Mouse (Mus musculus) MEL (cell line): ENCODE measurements around the gene Mtss1l. TPM values are rescaled to one million over a fixed set of nuclear protein-coding genes. Genes with fewer than 3 reads are reported as not detected.

Experiments
- DNase-seq: peaks from one replicate; pipeline ENCODE4 v3.0.0; 2011; ENCODE audit warnings: low read depth, low spot score
- H3K27ac ChIP-seq: 2 replicates; pipeline ENCODE4 v1.5.1; 2012; ENCODE audit warnings: low read depth, mild to moderate bottlenecking, control low read depth, low read length, moderate library complexity; ENCODE audit not compliant: control insufficient read depth
- H3K27me3 ChIP-seq, 2 experiments: fragments of 150-350 bp in 1 of 2; sonication (generic) in 1 of 2; 2 replicates each; pipeline ENCODE4 v1.6.1; 2012; ENCODE audit warnings: low read length in 2 of 2, mild to moderate bottlenecking in 2 of 2, improper control_type of control experiment in 1 of 2, moderate library complexity in 1 of 2; ENCODE audit not compliant: insufficient read depth in 2 of 2, control insufficient read depth in 1 of 2
- H3K36me3 ChIP-seq, 2 experiments: 2 replicates each; pipeline ENCODE4 v1.6.1; 2012 to 2014; ENCODE audit warnings: low read length in 2 of 2, improper control_type of control experiment in 1 of 2, inconsistent platforms in 1 of 2, mild to moderate bottlenecking in 1 of 2; ENCODE audit not compliant: insufficient read depth in 2 of 2, control insufficient read depth in 1 of 2
- H3K4me1 ChIP-seq, 2 experiments: fragments of 150-350 bp in 1 of 2; sonication (generic) in 1 of 2; 2 replicates each; pipeline ENCODE4 v1.6.1; 2012; ENCODE audit warnings: low read length in 2 of 2, improper control_type of control experiment in 1 of 2, mild to moderate bottlenecking in 1 of 2; ENCODE audit not compliant: insufficient read depth in 2 of 2, control insufficient read depth in 1 of 2
- H3K4me3 ChIP-seq, 2 experiments: fragments of 150-350 bp in 1 of 2; sonication (generic) in 1 of 2; 2 replicates each; pipeline ENCODE4 v1.5.1; 2012; ENCODE audit warnings: low read depth in 2 of 2, low read length in 2 of 2, mild to moderate bottlenecking in 2 of 2, moderate library complexity in 2 of 2, control low read depth in 1 of 2, improper control_type of control experiment in 1 of 2; ENCODE audit not compliant: control insufficient read depth in 1 of 2, insufficient read depth in 1 of 2
- H3K79me2 ChIP-seq: 2 replicates; pipeline ENCODE4 v1.6.1; 2012; ENCODE audit warnings: mild to moderate bottlenecking, low read length, moderate library complexity; ENCODE audit not compliant: control insufficient read depth, poor library complexity, insufficient read depth
- H3K9ac ChIP-seq: 2 replicates; pipeline ENCODE4 v1.6.1; 2012; ENCODE audit warnings: low read depth, mild to moderate bottlenecking, control low read depth, low read length, moderate library complexity; ENCODE audit not compliant: control insufficient read depth, poor library complexity, severe bottlenecking
- H3K9me3 ChIP-seq: fragments of 150-350 bp; sonication (generic); replicated peaks from 2 replicates; pipeline ENCODE4 v1.6.1; 2012; ENCODE audit warnings: mild to moderate bottlenecking, low read length, improper control_type of control experiment, moderate library complexity; ENCODE audit not compliant: insufficient read depth
- CHD1 ChIP-seq: IDR thresholded peaks from 2 replicates; pipeline ENCODE4 v1.6.1; 2012; ENCODE audit warnings: low read depth, mild to moderate bottlenecking, inconsistent platforms, low read length, improper control_type of control experiment
- ELF1 ChIP-seq: IDR thresholded peaks from 2 replicates; pipeline ENCODE4 v1.6.1; 2014; ENCODE audit warnings: low read depth, mild to moderate bottlenecking, inconsistent platforms, low read length, improper control_type of control experiment, moderate library complexity
- HCFC1 ChIP-seq: IDR thresholded peaks from 2 replicates; pipeline ENCODE4 v1.6.1; 2012; ENCODE audit warnings: low read depth, mild to moderate bottlenecking, inconsistent platforms, low read length, improper control_type of control experiment, moderate library complexity
- KAT2A ChIP-seq: conservative IDR thresholded peaks from 2 replicates; pipeline ENCODE4 v1.6.1; 2012; ENCODE audit warnings: low read depth, low read length, improper control_type of control experiment, inconsistent platforms
- MAFK ChIP-seq: IDR thresholded peaks from 2 replicates; pipeline ENCODE4 v1.6.1; 2011; ENCODE audit warnings: low read depth, mild to moderate bottlenecking, low read length, improper control_type of control experiment, borderline replicate concordance
- NRF1 ChIP-seq: IDR thresholded peaks from 2 replicates; pipeline ENCODE4 v1.6.1; 2014; ENCODE audit warnings: low read depth, mild to moderate bottlenecking, inconsistent platforms, low read length, improper control_type of control experiment, moderate library complexity; ENCODE audit not compliant: poor library complexity, insufficient read depth, severe bottlenecking
- POLR2AphosphoS2 ChIP-seq: IDR thresholded peaks from 2 replicates; pipeline ENCODE4 v1.6.1; 2011; ENCODE audit warnings: low read length, improper control_type of control experiment
- TAL1 ChIP-seq: IDR thresholded peaks from 2 replicates; pipeline ENCODE4 v1.6.1; 2012; ENCODE audit warnings: mild to moderate bottlenecking, inconsistent platforms, low read length, moderate library complexity, mixed read lengths
- TBP ChIP-seq: IDR thresholded peaks from 2 replicates; pipeline ENCODE4 v1.8.0; 2011; ENCODE audit warnings: low read depth, low read length, improper control_type of control experiment
- USF1 ChIP-seq: IDR thresholded peaks from 2 replicates; pipeline ENCODE4 v1.6.1; 2014; ENCODE audit warnings: low read depth, mild to moderate bottlenecking, inconsistent platforms, low read length, improper control_type of control experiment, moderate library complexity
- USF2 ChIP-seq, 2 experiments: IDR thresholded peaks; 2 replicates each; pipeline ENCODE4 v1.6.1; 2011 to 2012; ENCODE audit warnings: improper control_type of control experiment in 2 of 2, low read length in 2 of 2, borderline replicate concordance in 1 of 2, inconsistent platforms in 1 of 2, low read depth in 1 of 2, mild to moderate bottlenecking in 1 of 2; ENCODE audit not compliant: insufficient read depth in 1 of 2
- ZC3H11A ChIP-seq: IDR thresholded peaks from 2 replicates; pipeline ENCODE4 v1.6.1; 2012; ENCODE audit warnings: low read depth, mild to moderate bottlenecking, inconsistent platforms, low read length, improper control_type of control experiment
- polyA plus RNA-seq, 2 experiments: library from polyadenylated mRNA; stranded (reverse) in 1 of 2; unstranded in 1 of 2; fragments of >175 nt in 1 of 2; fragments of >200 nt in 1 of 2; gene quantifications; 2 replicates each; pipeline versions ENCODE4 v1.2.1 to v1.2.4; 2012; ENCODE audit warnings: low replicate concordance in 2 of 2, low read depth in 1 of 2; ENCODE audit not compliant: insufficient read length in 2 of 2, insufficient read depth in 1 of 2, missing spikeins in 1 of 2
- total RNA-seq: library from RNA; depleted of rRNA; stranded (reverse); fragments of 300-350 nt; gene quantifications from 2 replicates; pipeline ENCODE4 v1.2.3, GENCODE M21; 2012; rRNA removed

Gene Mtss1l
- total RNA-seq (0.62 and 1.2 TPM in 2 replicates), polyA plus RNA-seq (1 to 10 TPM in 1 of 2 experiments, not detected in 1; 4.3 TPM)

DNA sequence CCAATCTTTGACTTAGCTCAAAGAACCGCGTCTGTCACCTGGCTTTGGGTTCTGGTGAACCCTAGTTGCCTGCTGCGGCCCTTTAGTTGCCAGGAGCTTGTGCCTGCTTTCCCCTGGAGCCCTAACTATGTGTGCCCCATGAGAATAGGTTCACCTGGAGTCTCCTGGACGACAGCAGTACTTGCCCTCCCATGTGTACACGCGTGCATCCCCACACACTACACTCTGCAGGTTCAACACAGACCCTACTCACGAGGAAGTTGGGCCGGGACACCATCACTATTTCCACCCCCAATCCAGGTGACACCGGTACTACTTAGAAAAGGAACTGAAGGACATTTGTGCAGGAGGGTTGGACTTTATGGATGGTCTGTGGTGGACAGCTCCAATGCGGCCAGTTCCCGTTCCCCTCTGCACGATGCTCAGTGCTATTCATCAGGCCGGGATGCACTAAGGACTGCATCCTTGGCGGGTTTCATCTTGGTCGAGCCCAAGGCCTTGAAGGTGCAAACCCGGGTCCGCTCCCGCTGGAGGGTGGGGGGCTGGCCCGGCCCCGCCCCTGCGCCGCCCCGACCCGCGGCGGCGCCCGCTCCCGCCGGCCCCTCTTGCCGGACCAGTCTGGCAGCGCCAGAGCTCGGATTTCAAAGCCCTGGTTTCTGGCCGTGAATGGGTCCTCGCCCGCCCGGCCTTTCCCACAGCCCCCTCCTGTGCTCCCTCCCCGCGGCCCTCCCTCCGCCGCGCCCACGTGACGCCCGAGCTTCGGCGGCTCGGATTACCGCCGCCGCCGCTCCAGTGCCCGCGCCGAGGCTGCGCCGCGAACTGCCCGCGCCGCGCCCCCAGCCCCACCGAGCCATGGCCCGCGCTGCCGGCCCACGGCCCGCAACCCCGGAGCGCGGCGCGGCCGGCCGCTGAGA lies at the start of gene Mtss1l:
Mtss1l (plus strand) TSS at position 792 of the 914 bp plus-strand sequence.
- Histone ChIP-seq H3K4me1 (peaks cover 0 to 5% of the 10 kb centered on the region in 2 experiments; a peak in 1 of 4 replicates), H3K27ac (no peak within 1 kb of the TSS), H3K79me2 (peaks cover 2% of the 10 kb centered on the region; the same call in 1 of the 2 replicates), H3K9ac (peak within 1 kb of the TSS; percentile 79), H3K9me3 (no peaks in the 10 kb centered on the region), H3K4me3 (peak within 1 kb of the TSS; percentile 70 to 95), H3K27me3 (no peaks in the 10 kb centered on the region), H3K36me3 (no peaks in the 10 kb centered on the region)
- peak; percentile 40 for DNase-seq
- TF ChIP-seq USF1 (peak; percentile 88), KAT2A (no peak), USF2 (IDR thresholded peaks at IDR 0.05; ENCODE audit: borderline replicate concordance in 1 of 2, insufficient read depth in 1 of 2, low read depth in 1 of 2, low read length in 2 of 2) (peak in 1 of 2 experiments; percentile 40; a peak in 1 of 4 replicates), TAL1 (no peak), ZC3H11A (no peak), ELF1 (no peak), MAFK (no peak)

DNA sequence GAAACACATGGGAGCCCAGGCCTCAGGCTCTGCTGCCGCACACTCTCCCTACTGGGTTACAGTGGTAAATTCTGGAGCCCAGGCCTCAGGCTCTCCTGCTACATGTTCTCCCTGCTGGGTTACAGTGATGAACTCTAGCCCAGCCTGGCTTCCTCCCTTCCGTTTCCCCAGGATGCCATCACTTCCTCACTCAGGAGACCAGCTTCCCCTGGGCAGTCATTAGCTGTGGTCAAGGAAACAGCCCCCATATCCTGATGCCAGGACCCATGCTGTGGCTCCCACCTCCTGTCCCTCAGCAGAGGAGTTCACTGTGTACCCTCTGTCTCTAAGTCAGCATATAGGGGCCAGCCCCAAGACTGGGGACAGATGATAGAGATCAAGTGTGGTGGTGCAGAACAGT lies 49.1 kb upstream of the Mtss1l start:
- Histone ChIP-seq H3K9ac (no peak overlapping the region), H3K4me3 (no peak overlapping the region), H3K36me3 (peaks cover 4 to 11% of the 10 kb centered on the region in 2 experiments), H3K4me1 (peaks cover 0 to 3% of the 10 kb centered on the region in 2 experiments; a peak in 2 of 4 replicates), H3K27me3 (no peaks in the 10 kb centered on the region), H3K27ac (no peak overlapping the region), H3K79me2 (no peaks in the 10 kb centered on the region), H3K9me3 (no peaks in the 10 kb centered on the region)
- TF ChIP-seq CHD1, result no peak
- TF ChIP-seq MAFK, result no peak
- no peak for TF ChIP-seq POLR2AphosphoS2
- DNase-seq, result no peak

DNA sequence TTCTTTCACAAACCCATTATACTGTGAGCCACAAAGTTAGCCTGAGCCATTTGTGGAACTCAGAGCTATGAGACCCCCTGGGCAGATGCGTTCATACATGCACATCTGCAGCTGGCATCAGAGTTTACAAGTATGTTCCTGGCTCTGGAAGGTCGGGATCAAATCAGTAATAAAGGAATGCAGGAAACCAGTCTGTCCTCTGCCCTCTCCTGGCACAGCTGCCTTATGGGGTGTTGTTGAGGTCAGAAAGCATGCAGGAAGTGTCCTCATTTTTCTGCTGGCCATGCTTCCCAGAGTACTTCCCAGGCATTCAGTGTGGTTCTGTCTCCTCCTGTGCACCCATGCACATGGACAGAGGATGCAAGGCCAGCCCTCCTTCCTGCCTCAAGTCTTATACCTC lies 48.1 kb upstream of the Mtss1l start:
- Histone ChIP-seq H3K36me3 (peaks cover 4 to 11% of the 10 kb centered on the region in 2 experiments), H3K4me1 (peaks cover 0 to 3% of the 10 kb centered on the region in 2 experiments; a peak in 2 of 4 replicates)

More for the DNA sequence above, 48.1 kb upstream of the Mtss1l start:
- H3K27ac ChIP-seq, result no peak overlapping the region
- DNase-seq, result no peak
- no peaks in the 10 kb centered on the region for H3K9me3 ChIP-seq
- H3K9ac ChIP-seq, result no peak overlapping the region
- no peaks in the 10 kb centered on the region for H3K79me2 ChIP-seq
- TF ChIP-seq TAL1, result no peak
- TF ChIP-seq HCFC1, result no peak
- TF ChIP-seq NRF1, result no peak
- TF ChIP-seq TBP, result no peak
- no peaks in the 10 kb centered on the region for H3K27me3 ChIP-seq
- H3K4me3 ChIP-seq, result no peak overlapping the region
